Mouse (Mus musculus): Measurements from ENCODE around the gene Gm42878. TPM values are rescaled to one million over a fixed set of nuclear protein-coding genes. Genes with fewer than 3 reads are reported as not detected.
A peak's percentile ranks its signal among the peaks of the same experiment; 100 is the strongest.
"Not testable (repeated sequence)": the region's sequence is repeated elsewhere in the genome, so short reads cannot be mapped to it uniquely, and the experiment has no call there.

Gene Gm42878
- polyA plus RNA-seq, 1 experiment = not detected

DNA sequence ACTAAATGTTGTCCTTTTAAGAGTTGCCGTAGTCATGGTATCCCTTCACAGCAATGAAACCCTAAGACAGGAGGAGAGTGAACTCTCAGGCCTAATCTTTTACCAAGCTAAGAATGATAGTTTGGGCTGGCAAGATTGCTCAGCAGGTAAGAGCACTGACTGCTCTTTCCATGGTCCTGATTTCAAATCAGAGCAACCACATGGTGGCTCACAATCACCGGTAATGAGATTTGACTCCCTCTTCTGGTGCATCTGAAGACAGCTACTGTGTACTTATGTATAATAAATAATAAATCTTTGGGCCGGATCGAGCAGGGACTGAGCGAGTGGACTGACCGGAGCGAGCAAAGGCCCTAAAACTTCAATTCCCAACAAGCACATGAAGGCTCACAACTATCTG lies 4.0 kb downstream of the Gm42878 start:
- Histone ChIP-seq H3K27ac (ENCODE audit: insufficient read depth, low read length) (no peak overlapping the region), H3K4me1 (ENCODE audit: control insufficient read depth, insufficient read depth, low read length) (peaks cover 4% of the 10 kb centered on the region), H3K4me3 (ENCODE audit: insufficient read depth, low read length) (no peak overlapping the region)
- TF ChIP-seq CTCF (IDR thresholded peaks at IDR 0.05; ENCODE audit: borderline replicate concordance, insufficient read depth, low read length) (no peak), POLR2A (IDR thresholded peaks at IDR 0.05; ENCODE audit: low read depth, low read length) (no peak)

DNA sequence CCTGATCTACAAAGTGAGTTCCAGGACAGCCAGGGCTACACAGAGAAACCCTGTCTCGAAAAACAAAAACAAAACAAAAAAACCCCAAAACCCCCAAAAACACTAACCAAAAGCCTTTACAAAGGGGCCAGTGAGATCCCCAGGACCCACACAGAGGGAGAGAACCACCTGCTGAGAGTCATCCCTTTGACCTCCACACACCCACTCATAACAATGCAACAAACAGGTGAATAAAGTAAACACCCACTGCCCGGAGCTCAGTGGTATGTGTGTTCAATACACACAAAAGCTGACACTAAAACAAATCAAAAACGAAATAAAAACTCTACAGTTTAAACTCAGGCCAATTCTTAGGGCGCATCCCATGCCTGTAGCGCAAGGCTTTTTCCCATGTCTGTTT lies 5.2 kb downstream of the Gm42878 start:
- TF ChIP-seq POLR2A (IDR thresholded peaks at IDR 0.05; ENCODE audit: low read depth, low read length) (no peak), CTCF (IDR thresholded peaks at IDR 0.05; ENCODE audit: borderline replicate concordance, insufficient read depth, low read length) (no peak)
- Histone ChIP-seq H3K4me1 (ENCODE audit: control insufficient read depth, insufficient read depth, low read length) (peaks cover 4% of the 10 kb centered on the region), H3K27ac (ENCODE audit: insufficient read depth, low read length) (no peak overlapping the region), H3K4me3 (ENCODE audit: insufficient read depth, low read length) (no peak overlapping the region)

DNA sequence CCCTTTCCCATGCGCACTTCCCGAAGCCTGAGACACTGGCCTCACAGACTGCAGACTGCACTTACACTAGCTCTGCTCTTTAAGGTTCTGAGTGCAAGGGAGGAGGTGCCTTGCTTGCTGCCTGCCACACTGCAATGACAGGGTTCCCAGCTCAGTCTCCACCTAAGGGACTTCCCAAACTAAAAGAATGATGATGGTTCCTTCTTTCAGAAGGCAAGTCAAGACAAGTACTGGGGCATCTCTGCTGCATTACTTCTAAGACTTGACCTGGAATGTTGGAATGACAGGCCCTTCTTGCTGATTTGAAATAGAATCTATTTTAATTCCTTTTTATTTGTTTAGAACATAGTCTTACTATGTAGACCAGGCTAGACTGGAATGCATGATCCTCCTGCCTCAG lies 7.7 kb downstream of the Gm42878 start:
- TF ChIP-seq POLR2A (IDR thresholded peaks at IDR 0.05; ENCODE audit: low read depth, low read length) (no peak), CTCF (IDR thresholded peaks at IDR 0.05; ENCODE audit: borderline replicate concordance, insufficient read depth, low read length) (no peak)
- Histone ChIP-seq H3K27ac (ENCODE audit: insufficient read depth, low read length) (peak overlapping the region; percentile 23), H3K4me3 (ENCODE audit: insufficient read depth, low read length) (no peak overlapping the region), H3K4me1 (ENCODE audit: control insufficient read depth, insufficient read depth, low read length) (peaks cover 4% of the 10 kb centered on the region)

DNA sequence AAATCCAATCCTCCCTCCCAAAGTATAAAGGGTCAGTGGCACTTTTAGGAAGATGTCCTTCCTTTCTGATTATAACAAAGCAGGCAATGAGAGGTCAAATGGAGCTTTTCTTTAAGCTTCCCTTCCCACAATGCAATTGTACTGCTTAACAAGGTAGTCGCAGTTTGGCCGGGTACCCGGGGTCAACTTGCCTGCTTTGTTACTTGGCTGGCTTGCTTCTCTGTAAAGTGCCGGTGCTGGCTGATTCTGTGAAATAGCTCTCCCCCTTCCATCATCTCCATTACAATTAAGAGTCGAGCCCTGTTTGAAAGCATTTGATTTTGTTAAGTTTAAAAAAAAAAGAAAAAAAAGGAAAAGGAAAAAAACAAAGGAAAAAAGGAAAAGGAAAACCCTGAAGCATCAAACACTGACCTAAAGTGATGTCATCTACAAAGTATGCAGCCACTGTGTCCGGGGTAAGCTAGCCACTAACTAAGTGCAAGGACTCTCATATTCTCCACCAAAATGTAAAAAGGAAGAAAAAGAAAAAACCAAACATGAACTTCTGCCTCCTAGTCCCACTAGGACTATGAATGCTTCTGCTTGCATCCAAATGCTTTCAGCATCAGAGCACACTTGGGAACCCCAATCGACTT lies 8.2 kb downstream of the Gm42878 start:
- peaks cover 4% of the 10 kb centered on the region for H3K4me1 ChIP-seq (ENCODE audit: control insufficient read depth, insufficient read depth, low read length)
- peak overlapping the region; percentile 23; the same call in 1 of the 2 replicates for H3K27ac ChIP-seq (ENCODE audit: insufficient read depth, low read length)
- TF ChIP-seq POLR2A (IDR thresholded peaks at IDR 0.05; ENCODE audit: low read depth, low read length) (no peak), CTCF (IDR thresholded peaks at IDR 0.05; ENCODE audit: borderline replicate concordance, insufficient read depth, low read length) (no peak)
- no peak overlapping the region for H3K4me3 ChIP-seq (ENCODE audit: insufficient read depth, low read length)

DNA sequence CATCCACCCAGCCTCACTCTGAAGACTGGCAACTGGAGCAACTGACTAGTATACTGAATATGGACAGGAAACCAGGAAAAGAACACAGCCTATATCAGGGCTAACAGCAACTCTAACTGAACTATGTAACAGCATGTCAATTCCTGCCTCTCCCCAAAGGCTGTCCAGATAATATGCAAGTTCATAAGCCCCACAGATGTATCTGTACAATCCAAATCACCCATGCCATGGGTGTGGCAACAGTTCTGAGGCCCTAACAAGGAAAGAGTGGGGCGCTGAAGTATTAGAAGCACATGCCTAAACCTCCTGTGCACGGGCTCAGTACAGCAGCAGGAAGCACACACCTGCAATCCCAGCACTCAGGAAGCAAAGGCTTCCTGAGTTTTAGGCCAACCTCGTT lies 10.2 kb downstream of the Gm42878 start:
- no peak overlapping the region for H3K27ac ChIP-seq (ENCODE audit: insufficient read depth, low read length)
- TF ChIP-seq CTCF (IDR thresholded peaks at IDR 0.05; ENCODE audit: borderline replicate concordance, insufficient read depth, low read length) = no peak
- H3K4me1 ChIP-seq (ENCODE audit: control insufficient read depth, insufficient read depth, low read length) = peaks cover 4% of the 10 kb centered on the region
- no peak overlapping the region for H3K4me3 ChIP-seq (ENCODE audit: insufficient read depth, low read length)

DNA sequence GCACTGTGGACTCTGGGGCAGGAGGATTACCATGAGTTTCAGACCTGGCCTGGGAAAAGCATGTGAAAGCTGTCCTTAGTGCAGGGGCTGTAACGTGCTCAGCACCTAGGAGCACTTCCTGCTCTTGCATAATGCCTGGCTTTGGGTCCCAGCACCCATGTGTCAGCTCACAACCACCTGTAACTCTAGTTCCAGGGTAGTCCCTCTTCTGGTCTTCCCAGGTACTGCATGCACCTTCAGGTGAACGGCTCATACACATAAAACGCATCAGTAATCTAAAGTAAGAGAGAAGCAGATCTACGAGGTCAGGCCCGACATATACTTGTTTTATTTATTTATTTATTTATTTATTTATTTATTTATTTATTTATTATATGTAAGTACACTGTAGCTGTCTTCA lies 10.8 kb downstream of the Gm42878 start:
- Histone ChIP-seq H3K4me1 (ENCODE audit: control insufficient read depth, insufficient read depth, low read length) (peaks cover 4% of the 10 kb centered on the region), H3K4me3 (ENCODE audit: insufficient read depth, low read length) (no peak overlapping the region), H3K27ac (ENCODE audit: insufficient read depth, low read length) (no peak overlapping the region)
- TF ChIP-seq POLR2A (IDR thresholded peaks at IDR 0.05; ENCODE audit: low read depth, low read length) = no peak
- no peak for TF ChIP-seq CTCF (IDR thresholded peaks at IDR 0.05; ENCODE audit: borderline replicate concordance, insufficient read depth, low read length)

DNA sequence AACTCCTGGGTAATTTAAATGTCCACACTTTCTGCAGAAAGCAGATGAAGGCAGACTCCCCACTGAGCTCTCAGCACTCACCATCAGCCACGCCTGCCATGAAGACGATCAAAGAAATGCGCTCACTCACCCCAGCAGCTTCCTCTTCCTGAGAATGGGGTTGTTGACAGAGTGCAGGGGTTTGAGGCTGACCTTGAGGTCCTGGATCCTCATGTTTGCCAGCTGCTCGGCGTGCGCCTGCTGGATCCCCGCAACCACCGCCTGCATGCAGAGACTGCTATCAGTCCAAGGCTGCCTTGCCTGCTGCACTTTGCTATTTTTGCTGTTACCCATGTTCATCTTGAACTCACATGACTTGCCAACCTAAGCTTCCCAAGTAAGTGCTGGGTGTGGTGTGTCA lies 18.3 kb downstream of the Gm42878 start:
- no peaks in the 10 kb centered on the region for H3K4me1 ChIP-seq (ENCODE audit: control insufficient read depth, insufficient read depth, low read length)
- H3K4me3 ChIP-seq (ENCODE audit: insufficient read depth, low read length) = no peak overlapping the region
- no peak overlapping the region for H3K27ac ChIP-seq (ENCODE audit: insufficient read depth, low read length)
- no peak for TF ChIP-seq POLR2A (IDR thresholded peaks at IDR 0.05; ENCODE audit: low read depth, low read length)
- no peak for TF ChIP-seq CTCF (IDR thresholded peaks at IDR 0.05; ENCODE audit: borderline replicate concordance, insufficient read depth, low read length)

DNA sequence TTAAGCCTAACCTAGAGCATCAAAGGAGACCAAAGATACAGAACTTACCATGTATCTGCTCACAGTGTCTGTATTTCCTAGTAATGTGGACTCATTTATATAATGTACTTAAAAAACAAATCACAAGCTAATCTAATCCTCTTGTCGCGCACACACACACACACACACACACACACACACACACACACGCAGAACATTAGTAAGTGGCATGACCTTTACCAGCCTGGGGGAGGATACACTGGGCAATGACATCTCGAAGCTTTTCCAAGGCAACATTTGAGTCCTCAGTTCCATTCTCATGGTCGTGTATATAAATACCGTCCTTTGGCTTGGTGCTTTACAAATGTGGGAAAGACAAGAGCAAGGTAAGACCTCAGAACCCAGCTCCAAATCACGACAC lies 18.8 kb downstream of the Gm42878 start:
- Histone ChIP-seq H3K27ac (ENCODE audit: insufficient read depth, low read length) (no peak overlapping the region), H3K4me1 (ENCODE audit: control insufficient read depth, insufficient read depth, low read length) (no peaks in the 10 kb centered on the region)
- TF ChIP-seq POLR2A (IDR thresholded peaks at IDR 0.05; ENCODE audit: low read depth, low read length) = no peak
- TF ChIP-seq CTCF (IDR thresholded peaks at IDR 0.05; ENCODE audit: borderline replicate concordance, insufficient read depth, low read length) = no peak

DNA sequence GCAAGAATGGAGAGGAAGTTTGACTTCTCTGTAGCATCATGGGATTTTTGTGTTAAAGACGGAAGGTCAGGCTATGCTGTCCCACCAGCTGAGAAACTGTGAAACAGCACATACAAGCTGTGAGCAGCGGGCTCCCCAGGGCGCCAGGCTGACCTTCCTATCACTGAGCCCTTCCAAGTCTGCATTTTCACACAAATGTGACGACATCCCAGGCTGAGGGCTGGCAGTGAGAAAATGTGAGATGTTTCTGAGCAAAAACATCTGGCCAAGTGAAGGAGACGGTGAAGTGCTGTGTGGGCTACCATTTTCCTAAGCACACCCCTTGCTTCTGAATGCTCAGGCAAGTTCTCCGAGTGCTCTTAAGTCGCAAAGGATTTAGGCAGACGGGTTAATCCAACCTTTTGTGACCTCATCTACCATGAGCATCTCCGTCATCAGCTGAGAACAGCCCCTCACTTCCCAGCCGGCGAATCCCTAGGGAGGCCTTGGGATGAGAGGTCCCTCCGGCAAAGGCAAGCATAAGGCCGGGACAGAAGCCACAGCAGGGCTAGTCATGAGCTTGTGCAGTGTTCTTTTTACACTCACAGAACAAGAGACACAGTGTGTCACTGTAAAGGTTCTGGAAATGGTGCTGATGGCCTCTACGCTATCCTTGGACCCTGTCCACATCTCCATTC lies 19.4 kb downstream of the Gm42878 start:
- no peak overlapping the region for H3K4me3 ChIP-seq (ENCODE audit: insufficient read depth, low read length)
- TF ChIP-seq POLR2A (IDR thresholded peaks at IDR 0.05; ENCODE audit: low read depth, low read length) (no peak), CTCF (IDR thresholded peaks at IDR 0.05; ENCODE audit: borderline replicate concordance, insufficient read depth, low read length) (no peak)
- no peaks in the 10 kb centered on the region for H3K4me1 ChIP-seq (ENCODE audit: control insufficient read depth, insufficient read depth, low read length)
- H3K27ac ChIP-seq (ENCODE audit: insufficient read depth, low read length) = no peak overlapping the region

More for the DNA sequence above, 18.8 kb downstream of the Gm42878 start:
- no peak overlapping the region for H3K4me3 ChIP-seq (ENCODE audit: insufficient read depth, low read length)

DNA sequence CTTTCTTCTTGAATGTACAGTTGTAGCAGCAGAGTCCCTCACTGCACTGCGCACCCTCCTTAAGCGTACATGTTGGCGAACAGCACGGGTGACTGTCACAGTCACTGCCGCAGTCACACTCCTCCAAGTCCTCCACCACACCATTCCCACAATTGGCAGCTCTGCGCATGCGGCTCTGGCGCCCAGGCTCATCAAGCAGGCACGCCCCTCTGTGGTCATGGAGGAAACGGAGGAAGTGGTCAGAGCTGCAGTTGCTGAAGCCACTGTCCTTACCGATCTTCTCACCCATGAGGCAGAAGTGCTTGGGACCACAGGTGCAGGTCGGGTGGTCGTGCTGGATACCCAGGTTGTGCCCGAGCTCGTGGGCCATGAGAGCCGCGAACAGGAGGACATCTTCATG lies 25.5 kb downstream of the Gm42878 start:
- H3K27ac ChIP-seq (ENCODE audit: insufficient read depth, low read length); H3K4me1 ChIP-seq (ENCODE audit: control insufficient read depth, insufficient read depth, low read length): not testable (repeated sequence)

More for the DNA sequence above, 25.5 kb downstream of the Gm42878 start:
- H3K4me3 ChIP-seq (ENCODE audit: insufficient read depth, low read length) = not testable (repeated sequence)

Measured in embryonic fibroblast, embryonic 13.5 days (primary cell).